Mouse (Mus musculus): ENCODE results near the gene Retsat. TPM values are rescaled to one million over a fixed set of nuclear protein-coding genes. Genes with fewer than 3 reads are reported as not detected.
A peak's percentile ranks its signal among the peaks of the same experiment; 100 is the strongest.

The Retsat gene
- polyA plus RNA-seq, 1 experiment, result 14.9 TPM

GRCm38 (mm10) chr6:72601732-72602131 lies 3.5 kb downstream of the Retsat start:
- H3K36me3 ChIP-seq (ENCODE audit: control insufficient read depth, insufficient read depth), result peaks cover 6% of the 10 kb centered on the region
- no peaks in the 10 kb centered on the region for H3K79me2 ChIP-seq (ENCODE audit: control insufficient read depth, insufficient read depth)
- TF ChIP-seq USF1 (IDR thresholded peaks at IDR 0.05; ENCODE audit: low read depth), result no peak
- no peak overlapping the region for H3ac ChIP-seq (ENCODE audit: control insufficient read depth, insufficient read length)
- no peak overlapping the region for H3K4me2 ChIP-seq (ENCODE audit: low read depth)
- no peak overlapping the region for H3K4me3 ChIP-seq
- no peaks in the 10 kb centered on the region for H3K27me3 ChIP-seq (ENCODE audit: control insufficient read depth, insufficient read depth, insufficient read length)

DNA sequence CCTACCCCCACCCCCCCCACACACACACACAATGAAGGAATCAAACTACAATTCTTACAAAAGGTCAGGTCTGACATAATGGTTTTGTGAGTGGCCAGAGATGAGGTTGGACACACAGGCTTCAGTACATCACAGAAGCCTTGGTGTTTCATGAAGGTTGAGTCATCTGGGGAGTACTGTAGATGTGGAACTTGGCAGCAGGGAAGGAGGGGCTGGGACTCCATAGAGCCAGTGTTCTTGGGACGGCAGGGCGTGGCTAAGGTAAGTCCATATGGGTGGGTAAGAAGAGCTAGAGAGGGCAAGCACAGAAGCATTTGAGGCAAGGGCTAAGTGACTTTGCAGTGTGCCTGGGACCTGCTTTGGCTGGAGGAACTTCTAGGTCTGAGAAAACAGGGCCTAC lies 5.8 kb downstream of the Retsat start:
- Histone ChIP-seq H3ac (ENCODE audit: control insufficient read depth, insufficient read length) (no peak overlapping the region), H3K36me3 (ENCODE audit: control insufficient read depth, insufficient read depth) (peaks cover 18% of the 10 kb centered on the region), H3K27me3 (ENCODE audit: control insufficient read depth, insufficient read depth, insufficient read length) (no peaks in the 10 kb centered on the region), H3K4me3 (no peak overlapping the region), H3K4me2 (ENCODE audit: low read depth) (no peak overlapping the region), H3K79me2 (ENCODE audit: control insufficient read depth, insufficient read depth) (no peaks in the 10 kb centered on the region)
- TF ChIP-seq USF1 (IDR thresholded peaks at IDR 0.05; ENCODE audit: low read depth) (no peak), SRF (IDR thresholded peaks at IDR 0.05; ENCODE audit: control insufficient read depth, insufficient read length, low read depth) (no peak), TCF12 (IDR thresholded peaks at IDR 0.05; ENCODE audit: insufficient read depth, poor library complexity, severe bottlenecking) (no peak), REST (IDR thresholded peaks at IDR 0.05; ENCODE audit: insufficient read depth, insufficient read length) (no peak), CEBPB (IDR thresholded peaks at IDR 0.05; ENCODE audit: insufficient read depth, poor library complexity, severe bottlenecking) (peak; percentile 25; the same call in 1 of the 2 replicates), E2F4 (IDR thresholded peaks at IDR 0.05; ENCODE audit: insufficient read depth) (no peak), POLR2AphosphoS2 (IDR thresholded peaks at IDR 0.05; ENCODE audit: insufficient read length, low read depth) (no peak), MAX (IDR thresholded peaks at IDR 0.05; ENCODE audit: low read depth) (no peak)

GRCm38 (mm10) chr6:72607060-72607459 lies 8.8 kb downstream of the Retsat start:
- Histone ChIP-seq H3K4me2 (ENCODE audit: low read depth) (no peak overlapping the region), H3K36me3 (ENCODE audit: control insufficient read depth, insufficient read depth) (peaks cover 32% of the 10 kb centered on the region), H3ac (ENCODE audit: control insufficient read depth, insufficient read length) (no peak overlapping the region), H3K4me3 (no peak overlapping the region), H3K27me3 (ENCODE audit: control insufficient read depth, insufficient read depth, insufficient read length) (no peaks in the 10 kb centered on the region), H3K79me2 (ENCODE audit: control insufficient read depth, insufficient read depth) (no peaks in the 10 kb centered on the region)
- no peak for TF ChIP-seq POLR2A (IDR thresholded peaks at IDR 0.05; ENCODE audit: insufficient read length, low read depth)
- TF ChIP-seq MYOD1 (IDR thresholded peaks at IDR 0.05; ENCODE audit: control insufficient read depth in 1 of 3, insufficient read length in 2 of 3, low read depth in 2 of 3), result no peak

- no peaks in the 10 kb centered on the region for H3K27me3 ChIP-seq (ENCODE audit: control insufficient read depth, insufficient read depth, insufficient read length)
- no peaks in the 10 kb centered on the region for H3K79me2 ChIP-seq (ENCODE audit: control insufficient read depth, insufficient read depth)
- no peak overlapping the region for H3K4me3 ChIP-seq
- no peak overlapping the region for H3K4me2 ChIP-seq (ENCODE audit: low read depth)
- H3K36me3 ChIP-seq (ENCODE audit: control insufficient read depth, insufficient read depth), result peaks cover 32% of the 10 kb centered on the region
- H3ac ChIP-seq (ENCODE audit: control insufficient read depth, insufficient read length), result no peak overlapping the region
- no peak for TF ChIP-seq TCF3 (IDR thresholded peaks at IDR 0.05; ENCODE audit: insufficient read length, low read depth)
- TF ChIP-seq MYOG (IDR thresholded peaks at IDR 0.05; ENCODE audit: control insufficient read depth in 1 of 3, insufficient read depth in 1 of 3, insufficient read length in 2 of 3, low read depth in 2 of 3), result no peak
- TF ChIP-seq MAX (IDR thresholded peaks at IDR 0.05; ENCODE audit: low read depth), result no peak
- no peak for TF ChIP-seq REST (IDR thresholded peaks at IDR 0.05; ENCODE audit: insufficient read depth, insufficient read length)
These were observed 9.4 kb downstream of the Retsat start for GRCm38 (mm10) chr6:72607676-72608075.

DNA sequence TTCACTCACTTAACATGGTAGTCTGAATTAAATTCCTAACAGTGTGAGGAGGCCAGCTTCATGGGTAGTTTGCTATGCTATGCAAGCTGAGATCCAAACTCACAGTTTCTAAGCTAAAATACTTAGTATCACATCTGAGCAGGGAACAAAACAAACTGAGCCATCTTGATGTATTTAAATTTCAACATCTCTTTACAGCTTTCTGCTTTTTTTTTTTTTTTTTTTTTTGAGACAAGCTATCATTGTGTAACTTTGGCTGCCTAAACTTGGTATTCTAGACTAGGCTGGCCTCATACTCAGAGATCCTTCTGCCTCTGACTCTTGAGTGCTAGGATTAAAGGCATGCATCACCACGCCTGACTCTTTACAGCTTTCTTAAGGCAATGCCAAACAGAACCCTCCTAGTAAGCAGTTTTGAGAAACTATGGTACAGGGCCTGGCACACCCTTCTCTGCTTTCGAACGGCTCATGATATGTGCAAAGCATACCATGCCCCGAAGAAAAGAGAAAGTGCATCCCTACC lies 10.4 kb downstream of the Retsat start:
- H3K79me2 ChIP-seq (ENCODE audit: control insufficient read depth, insufficient read depth), result no peaks in the 10 kb centered on the region
- no peak overlapping the region for H3ac ChIP-seq (ENCODE audit: control insufficient read depth, insufficient read length)
- H3K4me3 ChIP-seq, result no peak overlapping the region
- H3K27me3 ChIP-seq (ENCODE audit: control insufficient read depth, insufficient read depth, insufficient read length), result no peaks in the 10 kb centered on the region
- no peak for TF ChIP-seq MYOG (IDR thresholded peaks at IDR 0.05; ENCODE audit: control insufficient read depth in 1 of 3, insufficient read depth in 1 of 3, insufficient read length in 2 of 3, low read depth in 2 of 3)
- TF ChIP-seq USF1 (IDR thresholded peaks at IDR 0.05; ENCODE audit: low read depth), result no peak
- no peak for TF ChIP-seq TCF3 (IDR thresholded peaks at IDR 0.05; ENCODE audit: insufficient read length, low read depth)
- TF ChIP-seq MAX (IDR thresholded peaks at IDR 0.05; ENCODE audit: low read depth), result no peak
- no peak for TF ChIP-seq REST (IDR thresholded peaks at IDR 0.05; ENCODE audit: insufficient read depth, insufficient read length)
- TF ChIP-seq MYOD1 (IDR thresholded peaks at IDR 0.05; ENCODE audit: control insufficient read depth in 1 of 3, insufficient read length in 2 of 3, low read depth in 2 of 3), result no peak
- TF ChIP-seq POLR2A (IDR thresholded peaks at IDR 0.05; ENCODE audit: insufficient read length, low read depth), result no peak
- TF ChIP-seq CEBPB (IDR thresholded peaks at IDR 0.05; ENCODE audit: insufficient read depth, poor library complexity, severe bottlenecking), result no peak
- peaks cover 42% of the 10 kb centered on the region for H3K36me3 ChIP-seq (ENCODE audit: control insufficient read depth, insufficient read depth)
- no peak overlapping the region for H3K4me2 ChIP-seq (ENCODE audit: low read depth)

DNA sequence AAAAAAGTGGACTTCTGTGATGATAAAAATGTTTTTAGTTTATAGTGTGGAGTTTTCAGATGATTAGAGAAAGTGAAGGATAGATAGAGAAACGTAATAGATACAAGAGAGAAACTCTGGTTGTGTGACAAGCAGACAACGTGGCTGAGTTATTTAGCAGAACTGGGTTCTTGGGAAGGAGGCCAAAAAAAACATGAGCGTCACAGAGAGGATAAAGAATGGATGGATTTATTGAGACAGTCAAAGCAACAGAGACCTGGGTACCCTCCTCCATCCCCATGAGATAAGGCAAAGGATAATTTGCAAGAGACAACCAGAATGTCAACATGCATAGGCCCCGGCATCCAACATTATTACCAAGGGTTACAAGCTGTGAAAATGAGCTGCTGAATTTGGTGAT lies 12.0 kb downstream of the Retsat start:
- peaks cover 48% of the 10 kb centered on the region for H3K36me3 ChIP-seq (ENCODE audit: control insufficient read depth, insufficient read depth)
- peaks cover 7% of the 10 kb centered on the region for H3K79me2 ChIP-seq (ENCODE audit: control insufficient read depth, insufficient read depth)
- no peaks in the 10 kb centered on the region for H3K27me3 ChIP-seq (ENCODE audit: control insufficient read depth, insufficient read depth, insufficient read length)
- TF ChIP-seq SRF (IDR thresholded peaks at IDR 0.05; ENCODE audit: control insufficient read depth, insufficient read length, low read depth) (no peak), CEBPB (IDR thresholded peaks at IDR 0.05; ENCODE audit: insufficient read depth, poor library complexity, severe bottlenecking) (no peak), E2F4 (IDR thresholded peaks at IDR 0.05; ENCODE audit: insufficient read depth) (no peak), MYOG (IDR thresholded peaks at IDR 0.05; ENCODE audit: control insufficient read depth in 1 of 3, insufficient read depth in 1 of 3, insufficient read length in 2 of 3, low read depth in 2 of 3) (no peak), USF1 (IDR thresholded peaks at IDR 0.05; ENCODE audit: low read depth) (no peak), MAX (IDR thresholded peaks at IDR 0.05; ENCODE audit: low read depth) (no peak), REST (IDR thresholded peaks at IDR 0.05; ENCODE audit: insufficient read depth, insufficient read length) (no peak), MYOD1 (IDR thresholded peaks at IDR 0.05; ENCODE audit: control insufficient read depth in 1 of 3, insufficient read length in 2 of 3, low read depth in 2 of 3) (no peak), POLR2A (IDR thresholded peaks at IDR 0.05; ENCODE audit: insufficient read length, low read depth) (no peak), POLR2AphosphoS2 (IDR thresholded peaks at IDR 0.05; ENCODE audit: insufficient read length, low read depth) (no peak), TCF12 (IDR thresholded peaks at IDR 0.05; ENCODE audit: insufficient read depth, poor library complexity, severe bottlenecking) (no peak), TCF3 (IDR thresholded peaks at IDR 0.05; ENCODE audit: insufficient read length, low read depth) (no peak)
- H3K4me3 ChIP-seq, result no peak overlapping the region
- H3K4me2 ChIP-seq (ENCODE audit: low read depth), result no peak overlapping the region
- H3ac ChIP-seq (ENCODE audit: control insufficient read depth, insufficient read length), result no peak overlapping the region
